Mouse (Mus musculus): ENCODE measurements around the gene Phgr1.

Gene Phgr1

GRCm38 (mm10) chr2:118779065-118779464 is 6.5 kb downstream of the Phgr1 start:
- no peak for DNase-seq (ENCODE audit: low spot score in 2 of 2)

DNA sequence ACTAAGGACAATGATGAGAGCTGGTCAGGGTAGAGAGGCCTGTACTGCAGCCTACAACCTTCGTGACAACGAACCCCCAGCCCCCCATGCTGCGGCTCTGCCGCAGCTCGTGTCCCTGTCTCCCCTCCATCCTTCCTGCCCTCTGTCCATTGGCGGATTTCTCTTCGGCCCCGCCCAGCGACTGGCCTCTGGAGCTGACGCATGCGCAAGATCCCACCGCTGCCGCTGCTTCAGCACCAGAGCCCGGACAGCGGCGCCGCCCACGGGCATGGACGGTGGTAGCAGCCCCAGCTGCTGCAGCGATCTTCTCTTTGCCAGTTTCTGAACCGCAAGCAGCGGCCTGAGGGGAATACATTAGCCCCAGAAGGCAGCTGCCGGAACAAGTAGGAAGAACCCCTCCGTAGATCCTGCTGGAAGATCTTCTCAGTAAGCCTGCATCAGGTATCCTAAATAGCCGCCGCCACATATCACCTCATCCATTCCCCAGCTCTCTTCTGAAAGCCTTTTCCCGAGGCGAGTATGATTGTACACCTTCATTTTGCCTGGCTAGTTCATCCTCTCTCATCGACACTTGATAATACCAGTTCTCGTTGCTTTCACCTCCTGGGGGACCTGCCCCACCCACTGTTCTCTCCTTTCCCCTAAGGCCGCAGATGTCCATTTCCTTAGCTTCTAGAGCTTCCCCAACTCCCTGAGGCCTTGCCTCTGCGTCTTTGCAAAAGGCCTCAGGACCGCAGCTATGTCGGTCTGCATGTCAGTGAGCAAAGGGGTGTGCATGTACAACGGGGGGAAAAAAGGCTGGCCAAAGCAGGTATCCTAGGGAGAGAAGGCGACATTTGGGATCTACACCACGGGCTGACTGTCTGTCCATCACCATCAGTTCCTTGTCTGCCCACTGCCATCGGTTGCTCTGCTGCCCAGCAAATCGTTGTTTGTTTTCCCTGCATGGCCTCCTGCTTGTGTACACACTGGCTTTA is 7.2 kb downstream of the Phgr1 start, which contains the start of gene Disp2:
Gene Disp2, plus strand, starts transcription at position 216 of the 977 bp plus-strand sequence.
- DNase-seq (ENCODE audit: low spot score in 2 of 2): peak; percentile 83 to 89

GRCm38 (mm10) chr2:118781115-118781514 is 8.5 kb downstream of the Phgr1 start:
- DNase-seq (ENCODE audit: low spot score in 2 of 2): no peak

GRCm38 (mm10) chr2:118782303-118782702 is 9.7 kb downstream of the Phgr1 start:
- DNase-seq (ENCODE audit: low spot score in 2 of 2): no peak

DNA sequence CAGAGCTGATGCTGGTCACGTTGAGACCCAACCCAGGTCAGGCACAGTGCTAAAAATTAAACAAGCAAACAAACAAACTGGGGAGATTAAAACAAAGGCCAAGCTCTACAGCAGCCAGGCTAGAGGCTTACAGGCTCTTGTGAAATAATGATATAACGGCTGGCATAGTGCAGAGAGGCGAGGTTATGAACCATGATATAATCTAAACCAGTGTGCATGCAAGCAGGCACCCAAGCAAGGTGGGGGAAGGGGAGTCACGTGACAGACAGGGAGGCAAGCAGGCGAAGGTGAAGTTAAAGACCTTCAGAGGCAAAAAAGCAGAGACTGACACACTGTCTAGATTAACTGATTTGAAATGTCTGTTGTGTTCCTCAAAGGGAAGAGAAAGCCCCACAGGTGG is 10.5 kb downstream of the Phgr1 start:
- no peak for DNase-seq (ENCODE audit: low spot score in 2 of 2)

- no peak for DNase-seq (ENCODE audit: low spot score in 2 of 2)
These were observed 11.1 kb downstream of the Phgr1 start for GRCm38 (mm10) chr2:118783663-118784062.

DNA sequence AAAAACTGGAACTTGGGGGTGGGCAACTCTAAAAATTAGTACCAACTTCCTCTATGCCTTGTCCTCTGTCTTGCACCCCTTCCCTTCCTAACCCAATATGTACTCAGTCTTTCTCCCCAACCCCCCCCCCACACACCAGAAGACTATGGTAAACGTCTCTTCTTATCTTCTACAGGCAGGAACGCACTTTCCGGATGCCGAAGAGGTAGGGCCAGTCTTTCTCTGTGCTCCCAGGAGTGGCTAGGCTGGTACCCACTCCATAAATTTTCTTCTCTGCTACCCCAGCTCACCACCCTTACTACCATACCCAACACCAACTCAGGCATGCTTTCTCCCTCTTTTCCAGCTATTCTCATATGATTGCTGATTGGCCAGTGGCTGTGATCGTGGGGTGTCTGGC is 14.0 kb downstream of the Phgr1 start:
- no peak for DNase-seq (ENCODE audit: low spot score in 2 of 2)

DNA sequence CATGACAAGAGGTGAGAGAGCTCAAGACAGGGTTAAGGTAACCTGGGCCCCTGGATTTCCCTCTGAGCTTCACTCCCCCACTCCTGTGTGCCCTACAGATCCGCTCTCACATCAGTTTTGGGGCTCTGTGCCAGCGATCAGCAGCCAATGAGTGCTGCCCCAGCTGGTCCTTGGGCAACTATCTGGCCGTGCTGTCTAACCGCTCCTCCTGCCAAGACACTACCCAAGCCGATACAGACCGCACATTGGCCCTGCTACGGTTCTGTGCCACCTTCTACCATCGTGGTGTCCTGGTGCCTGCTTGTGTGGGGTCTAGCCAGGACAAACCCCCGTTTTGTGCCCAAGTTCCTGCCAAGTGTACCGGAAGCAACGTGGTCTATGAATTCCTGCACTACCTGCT is 16.9 kb downstream of the Phgr1 start:
- no peak for DNase-seq (ENCODE audit: low spot score in 2 of 2)

DNA sequence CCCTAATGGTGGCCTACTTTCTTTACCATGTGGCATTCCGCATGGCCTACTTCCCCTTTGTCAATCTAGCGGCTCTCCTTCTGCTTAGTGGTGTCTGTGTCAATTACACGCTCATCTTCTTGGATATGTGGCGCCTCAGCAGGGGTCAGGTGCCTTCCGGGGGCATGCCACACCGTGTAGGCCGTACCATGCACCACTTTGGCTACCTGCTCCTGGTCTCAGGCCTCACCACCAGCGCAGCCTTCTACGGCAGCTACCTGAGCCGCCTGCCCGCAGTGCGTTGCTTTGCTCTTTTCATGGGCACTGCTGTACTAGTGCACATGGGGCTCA is 17.6 kb downstream of the Phgr1 start:
- no peak for DNase-seq (ENCODE audit: low spot score in 2 of 2)

DNA sequence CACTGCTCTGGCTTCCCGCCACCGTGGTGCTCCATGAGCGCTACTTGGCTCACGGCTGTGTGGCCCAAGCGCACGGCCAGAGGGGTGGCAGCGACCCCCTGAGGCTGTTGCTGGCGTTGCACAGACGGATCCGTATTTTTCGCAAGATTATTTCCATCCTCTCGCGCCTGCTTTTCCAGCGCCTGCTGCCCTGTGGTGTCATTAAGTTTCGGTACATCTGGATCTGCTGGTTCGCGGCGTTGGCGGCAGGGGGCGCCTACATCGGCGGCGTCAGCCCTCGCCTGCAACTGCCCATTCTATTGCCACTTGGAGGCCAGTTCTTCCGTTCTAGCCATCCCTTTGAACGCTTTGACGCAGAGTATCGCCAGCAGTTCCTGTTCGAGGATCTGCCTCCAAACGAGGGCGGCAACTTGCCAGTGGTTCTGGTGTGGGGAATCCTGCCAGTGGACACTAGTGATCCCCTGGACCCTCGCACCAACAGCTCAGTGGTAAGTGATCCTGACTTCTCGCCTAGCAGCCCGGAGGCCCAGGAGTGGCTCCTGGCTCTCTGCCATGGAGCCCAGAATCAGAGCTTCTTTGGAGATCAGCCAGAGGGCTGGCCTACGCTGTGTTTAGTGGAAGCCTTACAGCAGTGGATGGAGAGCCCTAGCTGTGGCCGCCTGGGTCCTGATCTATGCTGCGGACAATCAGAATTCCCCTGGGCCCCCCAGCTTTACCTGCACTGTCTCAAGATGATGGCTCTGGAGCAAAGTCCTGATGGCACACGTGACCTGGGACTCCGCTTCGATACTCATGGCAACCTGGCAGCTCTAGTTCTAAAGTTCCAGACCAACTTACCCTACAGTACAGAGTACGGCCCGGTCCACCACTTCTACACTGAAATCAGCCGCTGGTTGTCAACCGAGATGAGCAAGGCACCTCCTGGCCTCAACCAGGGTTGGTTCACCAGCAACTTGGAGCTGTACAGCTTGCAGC is 18.3 kb downstream of the Phgr1 start:
- DNase-seq (ENCODE audit: low spot score in 2 of 2): peak; percentile 30 to 45

GRCm38 (mm10) chr2:118791591-118792258 is 19.2 kb downstream of the Phgr1 start:
- DNase-seq (ENCODE audit: low spot score in 2 of 2): no peak

- no peak for DNase-seq (ENCODE audit: low spot score in 2 of 2)
These were observed 19.7 kb downstream of the Phgr1 start for GRCm38 (mm10) chr2:118792259-118792613.

- DNase-seq (ENCODE audit: low spot score in 2 of 2): no peak
These were observed 21.1 kb downstream of the Phgr1 start for GRCm38 (mm10) chr2:118793636-118794035.

DNA sequence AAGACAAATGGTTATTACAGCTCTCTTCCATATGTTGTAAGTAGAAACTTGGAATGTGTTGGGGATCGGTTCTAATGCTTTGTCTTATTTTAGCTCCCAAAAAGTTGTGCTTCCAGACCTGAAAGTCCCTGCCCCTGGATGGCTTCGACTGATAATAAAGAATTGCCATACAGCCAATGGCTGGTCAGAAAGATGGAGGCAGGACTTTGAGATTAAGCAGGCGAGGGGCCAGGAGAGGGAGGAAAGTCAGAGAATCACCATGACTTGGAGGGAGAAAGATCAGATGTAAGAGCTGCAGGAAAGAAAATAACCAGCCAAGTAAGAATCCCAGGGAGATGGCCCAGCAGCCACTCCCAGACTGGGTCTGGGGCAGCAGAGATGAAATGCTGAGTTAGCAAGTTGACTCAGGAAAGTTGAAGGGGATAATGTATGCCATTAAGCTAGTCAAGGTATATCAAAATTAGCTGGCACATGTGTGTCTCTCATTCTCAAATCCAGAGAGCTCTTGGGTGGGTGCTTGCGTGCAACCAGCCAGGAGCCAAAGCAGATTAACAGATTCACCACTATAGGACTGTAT is 30.1 kb downstream of the Phgr1 start:
- no peak for DNase-seq (ENCODE audit: low spot score in 2 of 2)

- DNase-seq (ENCODE audit: low spot score in 2 of 2): no peak
These were observed 31.9 kb downstream of the Phgr1 start for GRCm38 (mm10) chr2:118804474-118804873.

DNA sequence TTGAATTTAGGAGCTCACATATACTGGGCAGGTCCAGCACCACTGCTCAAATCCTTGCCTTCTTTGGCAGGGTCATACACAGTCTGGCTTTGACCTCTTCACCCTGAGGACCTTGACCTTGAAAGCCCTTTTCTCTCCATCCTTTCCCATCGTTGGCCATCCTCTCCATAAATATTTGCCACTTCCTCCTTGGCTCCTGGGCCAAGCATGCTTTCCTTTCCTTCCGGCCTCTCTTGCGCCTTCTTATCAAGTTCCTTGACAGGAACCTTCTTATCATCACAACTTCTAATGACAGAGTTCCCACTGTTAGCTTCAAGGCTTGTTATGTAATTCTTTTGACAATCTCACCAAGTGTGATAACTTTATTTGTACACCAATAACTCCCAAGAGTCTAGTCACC is 32.6 kb downstream of the Phgr1 start:
- DNase-seq (ENCODE audit: low spot score in 2 of 2): no peak

DNA sequence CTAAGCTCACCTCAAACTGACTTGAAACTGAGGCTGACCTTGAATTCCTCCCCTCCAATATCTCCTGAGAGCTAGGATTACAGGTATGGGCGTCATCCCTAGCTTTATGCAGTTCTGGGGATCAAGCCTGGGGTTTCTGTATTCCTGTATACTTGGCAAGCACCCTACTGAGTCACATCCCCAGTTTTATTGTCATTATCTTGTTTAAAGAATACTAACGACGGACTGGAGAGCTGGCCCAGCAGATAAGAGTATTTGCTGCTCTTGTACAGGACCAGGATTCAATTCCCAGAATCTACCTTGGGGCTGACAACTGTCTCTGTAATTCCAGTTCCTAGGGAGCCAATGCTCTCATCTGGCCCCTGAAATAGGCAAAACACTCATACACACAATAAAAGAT is 33.2 kb downstream of the Phgr1 start:
- no peak for DNase-seq (ENCODE audit: low spot score in 2 of 2)

GRCm38 (mm10) chr2:118806860-118807259 is 34.3 kb downstream of the Phgr1 start:
- no peak for DNase-seq (ENCODE audit: low spot score in 2 of 2)

DNA sequence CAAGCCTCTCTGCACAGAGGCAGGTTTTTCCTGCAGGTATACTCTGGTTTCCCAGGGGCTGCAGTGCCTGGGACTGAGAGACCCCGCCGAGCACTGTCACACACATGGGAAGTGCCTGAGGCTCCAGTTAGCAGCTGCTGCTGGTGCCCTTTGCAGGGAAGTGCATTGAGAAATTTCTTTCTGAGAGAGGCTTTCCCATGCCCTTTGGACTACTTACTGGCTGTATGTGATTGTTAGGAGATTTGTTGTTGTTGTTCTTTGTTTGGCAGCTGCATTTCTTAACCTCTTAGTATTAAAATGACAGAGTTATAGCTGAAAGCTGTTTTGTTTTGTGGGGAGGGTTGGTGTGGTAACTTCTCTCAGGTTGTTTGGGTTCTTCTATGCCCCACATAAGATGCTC is 38.3 kb downstream of the Phgr1 start:
- no peak for DNase-seq (ENCODE audit: low spot score in 2 of 2)

GRCm38 (mm10) chr2:118812724-118813123 is 40.2 kb downstream of the Phgr1 start:
- no peak for DNase-seq (ENCODE audit: low spot score in 2 of 2)

DNA sequence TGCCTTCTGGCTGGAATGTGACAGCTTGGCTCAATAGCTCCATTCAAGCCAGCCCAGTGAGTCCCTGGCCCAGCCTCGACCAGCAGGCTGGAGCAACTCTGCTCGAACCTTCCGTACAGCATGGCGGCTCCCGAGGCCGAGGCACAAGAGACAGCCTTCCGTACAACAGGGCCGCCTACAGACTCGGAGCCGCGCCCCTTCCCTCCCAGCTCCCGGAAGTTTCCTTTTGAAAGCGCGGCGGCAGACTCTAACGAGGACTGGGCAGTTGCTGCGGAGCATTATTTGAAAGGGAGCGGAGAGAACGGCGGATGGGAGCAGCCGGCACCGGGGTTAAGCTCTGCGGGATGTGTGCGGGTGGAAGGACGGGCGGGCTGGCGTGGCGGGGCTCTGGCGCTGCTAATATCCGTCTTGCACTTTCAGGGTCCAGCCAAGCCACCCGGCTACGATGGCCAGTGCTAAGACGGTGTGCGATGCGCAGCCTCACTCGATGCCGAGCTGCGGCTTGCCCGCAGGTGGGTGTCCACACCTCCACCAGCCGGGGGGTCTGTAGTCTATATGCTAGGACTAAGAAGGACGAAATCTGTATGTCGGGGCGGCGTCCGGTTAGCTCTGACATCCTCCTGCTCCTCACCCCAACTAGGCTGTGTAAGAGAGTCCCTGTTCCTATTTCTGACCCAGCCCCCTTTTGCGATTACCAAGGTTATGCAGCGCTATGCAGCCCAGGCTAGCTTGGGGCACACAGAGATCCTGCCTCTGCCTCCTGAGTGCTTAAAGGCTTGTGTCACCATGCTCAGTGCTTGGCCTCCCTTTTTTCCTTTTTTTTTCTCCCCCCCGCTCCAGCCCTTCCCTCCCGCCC is 41.6 kb downstream of the Phgr1 start, which contains the start of gene Knstrn:
Gene Knstrn, plus strand, starts transcription at position 23 of the 856 bp plus-strand sequence.
- peak; percentile 81 to 85 for DNase-seq (ENCODE audit: low spot score in 2 of 2)
